In the genomic region with DNA sequence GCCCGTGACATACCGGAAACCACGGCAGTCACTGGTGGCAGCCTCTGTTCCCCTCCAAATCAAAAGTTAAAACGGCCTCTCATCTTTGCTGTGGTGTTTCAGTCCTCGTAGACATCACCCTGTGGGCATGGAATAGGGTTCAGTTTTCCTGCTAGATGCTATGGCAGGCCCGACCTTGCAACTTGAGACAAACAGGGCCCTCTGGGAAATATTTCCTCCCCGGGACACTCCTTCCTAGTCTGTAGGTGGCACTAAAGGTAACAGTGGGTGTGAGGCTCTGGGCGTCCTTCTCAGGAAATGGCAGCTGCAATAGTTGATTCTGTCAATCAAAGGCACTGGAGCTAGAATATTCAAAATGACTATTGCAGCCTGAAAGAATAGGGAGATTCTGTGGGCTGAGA, we compare ENCODE assay signal across 7 mouse cellular contexts.
DNase-seq lines count a peak whose midpoint lies in the region; ATAC-seq and TF ChIP-seq lines count a peak whose summit lies in the region.

No protein-coding gene starts in this region.

- 35% methylated on average over 8 of the region's 8 CpGs for WGBS in liver, embryonic 11.5 days

- peak; percentile 77 for DNase-seq in CD4-positive helper T cell, adult 2 months (ENCODE audit: low read depth, low spot score)
- DNase-seq in liver, embryonic 11.5 days (ENCODE audit: low spot score), result no peak
- peak; percentile 35 for DNase-seq in spleen, adult 12 weeks (ENCODE audit: low spot score)
- no peak for DNase-seq in neural tube, embryonic 10.5 days (ENCODE audit: extremely low spot score, low spot score)
- DNase-seq in ovary, postnatal 10 days (ENCODE audit: low spot score), result no peak
- no peak for DNase-seq in cerebellum, postnatal 14 days

- H3K4me3 ChIP-seq in ES-Bruce4 (ENCODE audit: low read depth, low read length), result no peak overlapping the region
- H3K4me3 ChIP-seq in liver, embryonic 11.5 days (ENCODE audit: low read depth, low read length), result peak overlapping the region; percentile 37

- H3K9me3 ChIP-seq in ES-Bruce4 (replicated peaks; ENCODE audit: control insufficient read depth, insufficient read depth, low read length, poor library complexity, severe bottlenecking), result no peaks in the 10 kb centered on the region
- no peaks in the 10 kb centered on the region for H3K9me3 ChIP-seq in liver, embryonic 11.5 days (ENCODE audit: control insufficient read depth, low read length)

- peak overlapping the region; percentile 66 for H3K4me2 ChIP-seq in liver, embryonic 11.5 days

- peaks cover 4% of the 10 kb centered on the region for H3K4me1 ChIP-seq in ES-Bruce4 (ENCODE audit: control insufficient read depth, insufficient read depth, low read length)
- peaks cover 11% of the 10 kb centered on the region for H3K4me1 ChIP-seq in liver, embryonic 11.5 days (replicated peaks; ENCODE audit: control insufficient read depth, insufficient read depth, low read length)

- no peak for TF ChIP-seq POLR2A in ES-Bruce4 (IDR thresholded peaks at IDR 0.05; ENCODE audit: insufficient read depth, low read length)

- TF ChIP-seq CTCF in ES-Bruce4 (IDR thresholded peaks at IDR 0.05; ENCODE audit: low read depth, low read length), result no peak

- H3K27me3 ChIP-seq in ES-Bruce4 (ENCODE audit: control insufficient read depth, insufficient read depth, low read length, poor library complexity, severe bottlenecking), result no peaks in the 10 kb centered on the region
- H3K27me3 ChIP-seq in liver, embryonic 11.5 days (replicated peaks; ENCODE audit: control insufficient read depth, insufficient read depth, low read length), result no peaks in the 10 kb centered on the region

- TF ChIP-seq EP300 in ES-Bruce4 (IDR thresholded peaks at IDR 0.05; ENCODE audit: insufficient read depth, low read depth, low read length), result no peak

- H3K36me3 ChIP-seq in ES-Bruce4 (ENCODE audit: control insufficient read depth, insufficient read depth, low read length, poor library complexity, severe bottlenecking), result no peaks in the 10 kb centered on the region
- no peaks in the 10 kb centered on the region for H3K36me3 ChIP-seq in liver, embryonic 11.5 days (ENCODE audit: control insufficient read depth, insufficient read depth, low read length)

- peak overlapping the region; percentile 74 for H3K27ac ChIP-seq in ES-Bruce4 (ENCODE audit: insufficient read depth, low read length)
- H3K27ac ChIP-seq in liver, embryonic 11.5 days (ENCODE audit: low read depth, low read length), result peak overlapping the region; percentile 76

- peak; percentile 78 for ATAC-seq in liver, embryonic 11.5 days (replicated peaks; ENCODE audit: low FRiP score)

- peak overlapping the region; percentile 12 for H3K9ac ChIP-seq in ES-Bruce4 (ENCODE audit: low read depth, poor library complexity, severe bottlenecking)
- peak overlapping the region; percentile 62 for H3K9ac ChIP-seq in liver, embryonic 11.5 days (ENCODE audit: low read depth, low read length)

Comparison
In these comparisons a context has a peak if more than half of its experiments do, and no peak if none do; other contexts are left out.
1. DNase-seq: peak in CD4-positive helper T cell, adult 2 months (single experiment) and spleen, adult 12 weeks (single experiment); none in liver, embryonic 11.5 days (single experiment), neural tube, embryonic 10.5 days (single experiment), ovary, postnatal 10 days (single experiment) and cerebellum, postnatal 14 days (0 of 2).